Mouse (Mus musculus) Muller cell, postnatal 12 days (primary cell): Measurements from ENCODE around the gene Dntt.
A peak's percentile ranks its signal among the peaks of the same experiment; 100 is the strongest.

Experiments
- DNase-seq: peaks from one replicate; pipeline ENCODE4 v3.0.0-alpha.2; 2015; ENCODE audit errors: inconsistent ontology term

Gene Dntt

DNA sequence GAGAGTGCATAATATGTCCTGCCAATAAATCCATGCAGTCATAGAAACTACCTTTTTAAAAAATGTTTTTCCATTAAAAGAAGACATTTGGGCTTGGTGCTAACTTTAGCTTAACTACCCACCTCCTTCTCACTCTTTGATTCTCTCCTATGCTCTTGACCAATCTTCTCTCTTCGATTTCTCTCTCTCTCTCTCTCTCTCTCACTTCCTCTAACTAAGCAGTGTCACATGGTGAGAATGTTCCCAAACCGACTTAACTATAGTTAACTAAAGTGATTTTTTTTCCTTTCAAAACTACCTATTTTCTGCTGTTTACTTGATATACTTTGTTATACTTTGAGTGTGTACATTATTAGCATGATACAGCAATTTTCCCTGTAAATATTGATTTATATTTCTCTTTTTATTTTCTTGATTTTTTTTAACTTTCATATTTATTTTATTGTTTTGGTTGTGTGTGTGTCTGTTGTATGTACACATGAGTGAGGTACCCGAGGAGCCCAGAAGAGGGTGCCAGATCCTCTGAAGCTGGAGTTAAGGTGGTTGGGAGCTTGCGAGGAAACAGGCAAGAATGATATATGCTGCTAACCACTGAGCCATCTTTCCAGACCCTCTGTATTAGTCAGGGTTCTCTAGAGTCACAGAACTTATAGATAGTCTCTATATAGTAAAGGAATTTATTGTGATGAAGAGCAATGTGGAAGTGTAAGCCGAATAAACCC lies 20.2 kb upstream of the Dntt start:
- DNase-seq, result no peak

DNA sequence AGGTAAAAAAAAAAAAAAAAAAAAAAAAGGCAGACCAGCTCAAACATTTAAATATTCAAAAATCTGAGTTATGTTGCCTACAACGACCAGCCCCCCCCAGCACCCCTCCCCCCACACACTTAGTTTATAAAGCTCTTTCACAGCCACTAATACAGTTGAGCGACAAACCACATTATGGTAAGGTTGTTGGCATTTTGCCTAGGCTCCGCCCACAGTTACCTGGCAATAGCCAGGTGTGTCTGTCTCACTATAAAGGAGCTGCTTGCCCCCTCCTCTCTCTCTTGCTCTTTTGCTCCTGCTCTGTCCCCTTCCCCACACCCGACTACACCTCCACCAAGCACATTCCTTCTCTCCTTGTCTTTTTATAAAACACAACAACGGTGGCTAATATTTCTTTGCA lies 17.4 kb upstream of the Dntt start:
- no peak for DNase-seq

- no peak for DNase-seq
Observed at GRCm38 (mm10) chr19:41013591-41013990, 15.5 kb upstream of the Dntt start.

GRCm38 (mm10) chr19:41014003-41014402 lies 15.1 kb upstream of the Dntt start:
- DNase-seq, result no peak

- peak; percentile 54 for DNase-seq
Observed at GRCm38 (mm10) chr19:41015951-41016716, 12.9 kb upstream of the Dntt start.

DNA sequence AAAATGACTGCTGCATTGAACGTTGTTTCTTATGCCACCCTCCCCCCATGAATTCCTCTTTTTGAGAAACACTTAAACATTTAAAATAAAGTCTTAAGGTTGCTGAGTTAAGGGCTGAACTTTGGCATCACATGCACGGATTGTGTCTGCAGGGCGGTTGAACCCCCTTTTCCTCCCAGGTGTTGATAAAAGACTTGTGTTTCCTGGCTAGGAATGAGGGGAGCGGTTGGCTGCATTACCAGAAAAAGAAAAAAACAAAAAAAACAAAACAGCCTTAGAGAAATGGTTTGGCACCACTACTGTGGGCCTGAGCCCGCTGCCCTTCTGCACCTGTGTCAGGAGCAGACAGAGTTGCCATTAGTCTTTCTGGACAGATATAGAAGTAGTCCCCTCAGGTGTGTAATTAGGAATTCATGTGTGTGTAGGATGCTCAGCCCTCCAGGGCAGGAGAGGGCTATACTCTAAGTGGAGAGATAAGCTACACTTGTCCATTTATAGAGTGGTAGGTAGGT lies 9.9 kb upstream of the Dntt start:
- no peak for DNase-seq

DNA sequence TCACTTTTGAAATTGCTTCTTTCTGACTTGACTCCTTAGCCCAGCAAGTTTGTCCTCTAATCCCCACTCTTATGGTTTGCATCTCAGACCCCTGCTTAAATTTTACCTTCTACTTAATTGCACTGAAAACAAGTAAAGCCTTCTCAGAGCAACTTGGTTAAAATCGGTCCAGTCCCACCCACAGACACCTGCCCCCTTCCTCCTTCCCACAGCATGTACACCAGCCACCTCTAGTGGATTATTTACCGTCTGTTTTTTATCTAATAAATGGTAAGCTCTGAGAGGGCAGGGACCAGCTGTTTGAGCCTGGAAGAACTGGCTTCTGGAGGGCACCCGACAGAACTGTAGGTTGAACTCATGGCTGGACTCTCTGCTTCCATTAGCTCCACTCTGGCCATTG lies 8.5 kb upstream of the Dntt start:
- DNase-seq, result no peak

GRCm38 (mm10) chr19:41022244-41022643 lies 6.8 kb upstream of the Dntt start:
- no peak for DNase-seq

DNA sequence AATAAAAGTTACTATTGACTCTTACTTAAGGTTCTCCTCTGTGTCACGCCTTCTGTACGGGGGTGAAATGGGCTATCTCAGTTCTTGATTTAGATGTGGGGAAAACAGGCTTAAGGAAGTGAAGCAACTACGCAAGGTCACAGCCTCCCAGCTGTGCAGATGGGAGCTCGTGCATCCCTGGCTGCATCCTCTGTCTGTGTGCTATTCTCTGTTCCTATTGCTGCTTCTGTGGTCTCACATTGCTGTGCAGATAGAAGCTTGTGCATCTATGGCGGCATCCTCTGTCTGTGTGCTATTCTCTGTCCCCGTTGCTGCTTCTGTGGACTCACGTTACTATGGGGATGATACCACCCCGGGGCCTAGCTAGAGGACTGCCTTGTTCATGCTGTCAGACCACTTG lies 2.5 kb upstream of the Dntt start:
- no peak for DNase-seq

- no peak for DNase-seq
Observed at GRCm38 (mm10) chr19:41027024-41027423, 2.1 kb upstream of the Dntt start.

- DNase-seq, result no peak
Observed at GRCm38 (mm10) chr19:41027601-41028000, 1.5 kb upstream of the Dntt start.

GRCm38 (mm10) chr19:41030161-41030560 lies 1.1 kb downstream of the Dntt start:
- no peak for DNase-seq

GRCm38 (mm10) chr19:41031009-41031408 lies 1.9 kb downstream of the Dntt start:
- DNase-seq, result peak; percentile 75

DNA sequence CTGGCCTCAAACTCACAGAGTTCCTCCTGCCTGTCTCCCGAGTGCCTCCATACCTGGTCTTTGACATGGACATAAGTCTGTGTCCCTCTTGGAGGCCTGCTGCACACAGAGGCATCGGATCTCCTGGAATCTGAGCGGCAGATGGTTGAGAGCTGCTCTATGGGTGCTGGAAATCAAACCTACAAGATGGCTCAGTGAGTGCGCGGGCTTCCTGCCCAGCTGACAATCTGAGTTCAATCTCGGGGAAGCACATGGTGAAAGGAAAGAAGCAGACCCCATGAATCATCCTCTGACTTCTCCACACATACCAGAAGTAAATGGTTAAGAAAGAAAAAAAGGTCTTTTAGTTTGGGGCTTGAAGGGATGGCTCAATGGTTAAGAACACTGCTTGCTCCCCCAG lies 2.8 kb downstream of the Dntt start:
- no peak for DNase-seq

DNA sequence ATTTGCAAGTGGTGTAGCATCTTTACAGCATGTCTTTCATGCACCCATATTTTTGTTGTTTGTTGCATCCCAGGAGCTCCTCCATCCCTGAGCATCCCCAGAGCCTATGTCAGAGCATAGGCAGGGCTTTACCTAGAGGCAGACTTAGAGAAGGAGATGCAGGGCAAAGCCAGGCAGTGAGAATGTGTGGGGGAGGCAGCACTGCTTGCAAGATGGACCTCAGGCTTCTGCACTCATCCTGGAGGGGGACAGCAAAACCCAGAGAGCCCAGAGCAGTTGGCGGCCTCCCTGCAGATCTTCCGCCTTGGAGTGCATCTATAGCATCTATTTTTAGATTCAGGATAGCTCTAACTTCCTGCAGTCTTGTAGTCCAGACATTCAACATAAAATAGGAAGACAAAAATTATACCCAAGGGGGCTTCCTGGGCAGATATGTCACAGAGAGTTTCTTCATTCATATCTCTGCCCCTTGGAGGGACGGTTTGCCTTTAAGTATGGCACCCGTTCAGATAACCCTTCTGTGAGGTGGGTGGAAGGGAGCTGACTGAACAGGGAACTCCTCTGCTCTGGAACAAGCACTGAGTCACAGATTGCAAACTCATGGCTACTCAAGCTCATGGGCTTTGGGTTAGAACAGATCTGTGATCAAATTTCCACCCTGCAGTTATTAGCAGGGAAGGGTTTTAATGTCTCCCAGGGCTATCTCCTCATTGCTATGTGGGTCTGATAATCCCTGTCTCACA lies 6.9 kb downstream of the Dntt start:
- no peak for DNase-seq

- DNase-seq, result no peak
Observed at GRCm38 (mm10) chr19:41039110-41039509, 10.0 kb downstream of the Dntt start.

DNA sequence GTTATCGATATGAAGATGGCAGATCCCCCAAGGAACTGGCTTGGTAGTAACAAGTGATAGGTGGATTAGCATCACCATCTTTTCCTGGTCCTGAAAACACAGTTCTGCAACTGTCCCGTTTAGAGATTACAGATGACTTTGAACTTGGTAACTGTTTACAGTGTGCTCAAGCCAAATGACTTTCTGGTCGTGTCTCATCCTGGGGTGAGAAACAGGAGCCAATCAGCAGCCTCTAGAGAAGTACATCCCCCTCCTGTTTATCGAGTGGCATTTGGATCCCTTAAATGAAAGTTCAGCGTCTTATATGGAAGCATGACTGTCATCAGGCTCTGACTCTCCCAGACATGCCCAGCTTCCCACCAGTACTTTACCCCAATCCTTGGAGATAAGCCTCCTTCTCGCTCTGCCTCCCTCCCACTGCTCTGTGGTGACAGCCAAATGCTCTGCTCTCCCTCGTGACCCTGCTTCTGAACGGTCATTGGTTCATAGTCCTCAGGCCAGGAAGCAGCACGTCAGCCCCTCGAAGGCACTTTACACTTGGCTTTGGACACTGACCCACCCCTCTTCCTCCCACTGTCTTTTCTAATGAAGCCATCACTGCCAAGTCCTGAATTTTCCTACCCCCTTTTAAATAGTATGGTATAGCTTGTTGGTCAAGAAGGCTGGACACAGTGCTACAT lies 16.2 kb downstream of the Dntt start:
- no peak for DNase-seq

DNA sequence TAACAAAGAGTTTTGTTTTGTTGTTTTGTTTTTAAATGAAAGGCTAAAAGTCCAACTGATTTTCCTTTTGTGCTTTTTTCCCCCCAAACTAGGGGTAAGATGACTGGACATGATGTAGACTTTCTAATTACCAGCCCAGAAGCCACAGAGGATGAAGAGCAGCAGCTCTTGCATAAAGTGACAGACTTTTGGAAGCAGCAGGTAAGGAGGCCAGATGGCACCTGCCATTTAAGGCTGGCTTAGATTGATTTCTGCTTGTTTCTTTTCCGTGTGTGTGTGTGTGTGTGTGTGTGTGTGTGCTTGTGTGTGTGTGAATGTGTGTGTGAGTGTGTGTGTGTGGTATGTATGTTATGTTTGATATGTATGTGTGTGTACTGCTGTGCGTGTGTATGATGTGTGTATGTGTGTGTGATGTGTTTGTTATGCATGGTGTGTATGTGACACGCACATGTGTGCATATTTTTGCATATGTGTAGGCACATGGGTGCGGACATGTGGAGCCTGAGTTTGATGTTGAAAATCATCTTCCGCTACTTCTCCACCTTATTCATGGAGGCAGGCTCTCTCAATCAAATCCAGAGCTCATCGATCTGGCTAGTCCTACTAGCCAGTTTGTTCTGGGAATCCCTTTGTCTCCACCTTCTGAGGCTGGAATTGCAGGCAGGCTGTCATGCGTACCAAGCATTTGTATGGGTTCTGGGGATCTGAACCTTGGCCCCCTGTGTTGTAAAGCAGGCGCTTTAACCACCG lies 18.5 kb downstream of the Dntt start:
- DNase-seq, result no peak

- DNase-seq, result no peak
Observed at GRCm38 (mm10) chr19:41048187-41048559, 19.1 kb downstream of the Dntt start.

- DNase-seq, result no peak
Observed at GRCm38 (mm10) chr19:41051714-41052113, 22.6 kb downstream of the Dntt start.

DNA sequence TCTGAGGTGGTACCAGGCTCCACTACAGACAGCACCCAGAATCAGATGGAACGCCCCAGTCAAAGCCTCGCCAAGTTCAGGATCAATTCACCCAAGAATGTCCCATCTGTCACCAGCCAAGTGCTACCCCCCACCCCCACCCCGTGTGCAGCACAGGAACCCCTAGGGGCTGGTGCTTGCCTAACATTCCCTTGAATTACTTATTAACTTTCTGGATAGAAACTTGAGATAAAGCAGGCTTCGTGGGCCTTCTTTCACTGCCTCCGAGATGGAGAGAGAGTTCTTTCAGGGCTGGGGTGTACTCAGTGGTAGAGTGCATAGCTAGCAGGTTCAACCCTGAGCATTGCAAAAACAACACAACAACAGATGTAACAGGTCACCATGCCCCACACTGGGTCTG lies 23.2 kb downstream of the Dntt start:
- DNase-seq, result no peak
